Mouse (Mus musculus) inflammation-experienced regulatory T-cells, adult 6 months (primary cell): ENCODE measurements around the gene Senp3. TPM values are rescaled to one million over a fixed set of nuclear protein-coding genes. Genes with fewer than 3 reads are reported as not detected.
A peak's percentile ranks its signal among the peaks of the same experiment; 100 is the strongest.
"Not testable (repeated sequence)": the region's sequence is repeated elsewhere in the genome, so short reads cannot be mapped to it uniquely, and the experiment has no call there.

Experiments used
- ATAC-seq: one replicate; pipeline ENCODE4 v1.8.0; 2017
- polyA plus RNA-seq, 3 experiments: library from polyadenylated mRNA; unstranded; fragments of 100-300 nt; shearing (Covaris generic); gene quantifications; one replicate each; pipeline ENCODE4 v1.2.1; 2017

Gene Senp3
- polyA plus RNA-seq, 3 experiments from 2014 or later, result 21.8 to 38.0 (median 32.0) TPM

DNA sequence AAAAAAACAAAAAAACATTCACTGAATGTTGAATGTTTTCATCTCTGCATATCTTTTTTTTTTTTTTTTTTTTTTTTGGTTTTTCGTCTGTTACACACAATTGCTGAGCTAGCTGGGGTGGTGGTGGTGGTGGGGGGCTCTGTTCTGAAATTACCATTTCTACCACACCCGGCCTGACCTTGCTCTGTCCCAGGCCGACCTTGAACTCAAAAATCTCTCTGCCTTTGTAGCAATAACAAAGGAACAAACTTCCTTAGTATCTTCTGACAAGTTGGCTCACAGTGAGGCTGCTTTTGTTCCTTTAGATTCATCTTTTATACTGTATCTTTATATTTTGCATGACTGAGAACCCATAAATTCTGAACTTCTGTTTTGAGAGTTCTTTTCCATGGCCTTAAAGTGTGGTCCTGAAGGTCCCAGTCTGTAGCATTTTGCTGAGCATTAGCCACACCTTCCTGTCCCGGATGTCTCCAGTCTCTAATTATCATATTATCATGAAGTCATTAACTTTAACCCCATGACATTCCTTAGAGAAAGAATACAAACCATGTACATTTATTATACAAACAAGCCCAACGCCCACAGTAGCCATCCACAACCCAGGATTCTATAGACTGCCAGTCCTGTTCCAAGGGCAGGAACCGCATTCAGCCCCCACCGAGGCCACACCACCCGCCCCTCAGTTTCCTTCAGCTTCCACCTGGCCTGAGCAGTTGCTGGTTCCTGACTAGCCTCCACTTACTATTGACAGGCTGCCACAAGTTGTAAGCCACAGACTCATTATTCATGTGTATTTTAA lies 22.1 kb upstream of the Senp3 start:
- no peak for ATAC-seq

DNA sequence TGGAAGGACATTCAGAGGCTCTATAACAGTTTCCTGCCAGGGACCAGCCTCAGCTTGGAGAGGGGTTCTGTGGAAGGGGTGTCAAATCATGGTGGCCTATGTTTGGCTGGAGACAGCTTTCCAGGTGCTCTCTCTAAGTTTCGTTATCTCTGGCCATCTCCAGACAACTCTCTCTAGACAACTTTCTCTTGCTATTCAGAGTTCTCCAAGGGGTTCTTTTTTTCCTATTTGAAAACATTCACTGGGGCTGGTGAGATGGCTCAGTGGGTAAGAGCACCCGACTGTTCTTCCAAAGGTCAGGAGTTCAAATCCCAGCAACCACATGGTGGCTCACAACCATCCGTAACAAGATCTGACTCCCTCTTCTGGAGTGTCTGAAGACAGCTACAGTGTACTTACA lies 21.5 kb upstream of the Senp3 start:
- ATAC-seq, result not testable (repeated sequence)

GRCm38 (mm10) chr11:69702886-69703285 lies 21.0 kb upstream of the Senp3 start:
- not testable (repeated sequence) for ATAC-seq

GRCm38 (mm10) chr11:69699595-69699994 lies 17.7 kb upstream of the Senp3 start:
- no peak for ATAC-seq

DNA sequence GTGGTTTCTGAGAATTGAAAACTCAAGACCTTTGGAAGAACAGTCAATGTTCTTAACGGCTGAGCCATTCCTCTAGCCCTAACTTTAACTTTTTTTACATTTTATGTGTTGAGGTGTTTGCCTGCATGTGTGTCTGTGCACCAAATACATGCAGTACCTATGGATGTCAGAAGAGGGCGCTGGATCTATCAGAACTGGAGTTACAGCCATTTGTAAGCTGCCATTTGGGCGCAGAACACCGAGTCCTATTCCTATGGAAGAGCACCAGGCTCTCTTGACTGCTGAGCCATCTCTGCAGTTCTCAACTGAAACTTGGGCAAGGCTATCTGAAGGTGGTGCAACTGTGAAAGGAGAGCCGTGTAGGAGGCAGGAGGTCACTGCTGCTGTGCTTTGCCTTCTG lies 16.7 kb upstream of the Senp3 start:
- no peak for ATAC-seq

DNA sequence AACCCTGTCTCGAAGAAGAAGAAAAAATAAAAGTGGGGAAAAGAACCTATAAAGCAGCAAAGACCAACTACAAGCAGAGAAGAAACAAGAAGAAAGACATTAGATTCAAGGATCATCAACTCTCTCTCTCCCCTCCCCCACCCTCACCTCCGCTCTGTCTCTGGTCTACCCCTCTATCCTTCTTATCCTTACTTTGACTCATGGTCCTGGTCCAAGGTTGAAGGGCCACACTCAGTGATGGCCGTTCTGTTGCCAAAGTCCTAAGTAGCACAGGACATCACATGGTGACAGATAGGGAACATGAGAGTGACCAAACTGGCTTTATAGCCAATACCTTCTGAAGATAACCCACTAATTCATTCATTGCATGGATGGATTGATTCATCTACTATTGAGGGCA lies 15.5 kb upstream of the Senp3 start:
- no peak for ATAC-seq

DNA sequence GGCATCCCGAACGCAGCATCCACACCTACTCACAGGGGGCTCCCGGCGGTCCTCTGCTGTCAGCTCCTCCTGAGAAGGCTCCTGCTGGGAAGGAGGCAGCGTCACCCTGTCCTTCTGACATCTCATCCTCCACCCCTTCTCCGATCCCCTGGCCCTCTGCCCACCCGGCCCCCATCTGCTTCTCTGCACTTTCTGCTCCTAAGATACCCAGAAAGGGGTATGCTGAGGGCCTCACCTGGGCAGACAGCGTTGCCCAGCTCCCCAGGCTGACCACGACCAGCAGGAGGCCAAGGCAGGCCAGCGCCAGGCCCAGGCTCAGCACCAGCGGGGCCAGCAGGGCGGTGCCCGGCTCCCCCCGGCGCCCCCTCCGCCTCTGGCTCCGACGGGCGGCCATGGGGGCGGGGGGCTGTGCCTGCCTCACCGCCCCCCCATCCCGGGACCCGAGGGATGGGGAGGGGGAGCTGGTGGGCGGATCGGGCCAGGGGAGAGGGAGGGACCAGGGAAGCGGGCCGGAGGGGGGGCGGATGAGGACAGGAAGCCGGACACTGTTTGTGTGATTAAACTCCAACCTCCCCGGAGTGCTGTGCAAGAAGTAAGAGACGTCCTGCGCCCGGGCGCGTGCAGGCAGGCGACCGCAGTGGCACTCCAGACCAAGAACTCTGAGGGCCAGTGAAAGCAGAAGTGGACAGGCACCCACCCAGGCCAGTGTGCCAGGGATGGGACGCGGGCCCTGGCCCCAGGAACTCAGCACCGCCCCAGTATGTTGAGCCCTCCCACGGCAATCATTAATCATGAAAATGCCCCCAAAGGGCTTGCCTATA lies 13.7 kb upstream of the Senp3 start, which contains the start of the genes Tnfsf12 and Tnfsfm13:
Tnfsf12 (minus strand) TSS at position 489 of the 821 bp plus-strand sequence.
Tnfsfm13 (minus strand) TSS at position 738 of the 821 bp plus-strand sequence.
- ATAC-seq, result no peak

DNA sequence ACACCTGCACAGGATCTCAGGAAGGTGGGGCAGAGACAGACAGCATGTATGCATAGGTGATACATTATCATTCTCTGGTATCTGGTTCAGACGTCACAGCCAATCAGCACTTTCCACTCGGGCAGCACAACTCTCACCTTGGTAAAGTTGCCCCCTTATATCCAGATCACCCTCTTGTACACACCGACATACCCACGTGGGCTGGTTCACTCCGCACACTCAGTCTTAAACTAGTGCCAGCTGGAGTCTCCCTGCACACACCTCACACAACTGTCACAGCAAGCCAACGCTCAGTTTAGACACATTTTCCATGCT lies 13.1 kb upstream of the Senp3 start:
- ATAC-seq, result no peak

GRCm38 (mm10) chr11:69693421-69693965 lies 11.6 kb upstream of the Senp3 start:
- ATAC-seq, result no peak

- ATAC-seq, result no peak
Observed at GRCm38 (mm10) chr11:69692863-69693262, 11.0 kb upstream of the Senp3 start.

GRCm38 (mm10) chr11:69692196-69692811 lies 10.4 kb upstream of the Senp3 start:
- ATAC-seq, result no peak

GRCm38 (mm10) chr11:69689891-69690290 lies 8.0 kb upstream of the Senp3 start:
- no peak for ATAC-seq

DNA sequence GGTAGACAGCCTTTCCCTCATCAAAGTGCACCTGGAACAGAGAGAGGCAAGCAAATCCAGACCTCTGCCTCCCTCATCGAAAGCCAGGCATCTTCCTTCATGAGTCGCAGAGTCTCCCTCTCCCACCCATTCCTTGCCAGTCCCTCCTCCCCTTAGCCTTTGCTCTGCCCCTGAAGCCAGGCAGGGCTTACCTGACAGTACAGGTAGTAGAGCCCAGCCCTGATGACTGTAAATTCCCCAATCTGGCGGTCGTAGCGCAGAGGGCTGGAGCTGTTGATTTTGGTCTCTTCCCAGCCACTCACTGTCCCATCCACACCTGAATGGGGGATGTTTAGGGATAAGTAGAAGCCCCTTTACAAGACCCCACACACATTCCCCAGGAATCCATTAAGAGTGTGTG lies 5.2 kb upstream of the Senp3 start:
- no peak for ATAC-seq

DNA sequence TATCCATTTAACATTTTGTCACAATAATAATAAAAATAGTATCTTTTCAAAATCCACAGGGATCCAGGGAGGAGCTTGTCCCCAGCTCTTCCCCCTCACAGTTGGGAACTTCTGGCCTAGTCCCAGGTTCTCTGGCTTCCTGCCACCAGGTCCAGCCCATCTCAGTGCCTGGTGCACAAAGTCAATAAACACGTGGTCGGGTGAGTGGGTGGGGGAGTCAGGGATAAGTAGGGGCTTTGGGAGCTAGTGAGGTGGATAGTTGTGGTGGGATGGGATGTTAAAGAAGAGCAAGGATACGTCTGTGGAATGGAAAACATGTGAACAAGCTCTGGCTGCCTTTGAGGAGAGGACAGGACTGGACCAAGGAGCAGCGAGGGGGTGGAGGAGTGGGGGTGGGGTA lies 4.5 kb upstream of the Senp3 start:
- no peak for ATAC-seq

DNA sequence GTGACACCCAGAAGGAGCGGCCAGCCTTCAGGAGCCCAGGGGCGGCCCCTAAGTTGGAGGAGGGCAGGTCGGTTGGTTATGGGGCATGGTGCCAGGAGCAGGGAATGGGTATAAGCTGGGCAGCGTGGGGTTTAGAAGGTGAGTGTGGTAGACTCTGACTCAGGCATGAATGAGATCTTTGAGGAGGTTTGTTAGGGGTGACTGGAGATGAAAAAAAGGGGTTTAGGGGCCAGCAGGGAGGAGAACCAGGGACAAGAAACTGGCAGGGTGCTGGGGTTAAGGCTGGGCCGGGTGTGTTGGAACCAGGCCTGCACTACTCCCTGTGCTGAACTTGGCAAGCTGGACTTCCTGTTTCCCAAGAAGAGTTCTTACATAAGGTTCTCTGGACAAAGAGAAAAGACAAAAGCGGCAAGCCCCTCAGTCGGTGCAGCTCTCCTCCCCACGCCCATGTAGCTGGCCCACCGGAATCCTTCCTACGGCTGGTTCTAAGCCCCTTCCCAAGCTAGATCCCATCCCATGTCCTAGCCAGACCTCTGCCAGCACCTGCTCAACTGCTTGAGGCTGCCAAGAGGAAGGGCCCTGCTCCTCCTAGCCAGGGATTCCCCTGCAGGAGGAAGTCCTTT lies 3.8 kb upstream of the Senp3 start, which contains the start of gene Tnfsf13:
Tnfsf13 (minus strand) TSS at position 259 of the 623 bp plus-strand sequence.
- ATAC-seq, result no peak

DNA sequence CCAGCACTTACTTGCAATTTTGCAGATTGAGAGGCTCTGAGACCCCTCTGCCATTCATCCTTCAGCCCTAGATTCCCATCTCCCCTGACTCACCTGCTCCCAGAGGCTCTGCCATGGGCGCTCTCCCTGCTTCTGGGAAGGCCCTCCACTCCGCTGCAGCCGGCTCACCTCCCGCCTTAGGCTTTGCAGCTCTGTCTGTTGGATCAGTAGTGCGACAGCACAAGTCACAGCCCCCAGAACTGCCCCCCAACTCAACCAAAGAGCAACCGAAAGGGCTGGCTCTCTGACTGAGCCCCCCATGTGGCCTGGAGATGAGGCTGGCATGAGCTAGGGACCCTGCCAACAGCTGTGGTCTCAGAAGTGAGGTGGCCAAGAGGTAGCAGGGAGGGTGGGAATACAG lies 3.1 kb upstream of the Senp3 start:
- no peak for ATAC-seq

- no peak for ATAC-seq
Observed at GRCm38 (mm10) chr11:69684128-69684745, 2.4 kb upstream of the Senp3 start.

- no peak for ATAC-seq
Observed at GRCm38 (mm10) chr11:69683576-69683975, 1.7 kb upstream of the Senp3 start.

DNA sequence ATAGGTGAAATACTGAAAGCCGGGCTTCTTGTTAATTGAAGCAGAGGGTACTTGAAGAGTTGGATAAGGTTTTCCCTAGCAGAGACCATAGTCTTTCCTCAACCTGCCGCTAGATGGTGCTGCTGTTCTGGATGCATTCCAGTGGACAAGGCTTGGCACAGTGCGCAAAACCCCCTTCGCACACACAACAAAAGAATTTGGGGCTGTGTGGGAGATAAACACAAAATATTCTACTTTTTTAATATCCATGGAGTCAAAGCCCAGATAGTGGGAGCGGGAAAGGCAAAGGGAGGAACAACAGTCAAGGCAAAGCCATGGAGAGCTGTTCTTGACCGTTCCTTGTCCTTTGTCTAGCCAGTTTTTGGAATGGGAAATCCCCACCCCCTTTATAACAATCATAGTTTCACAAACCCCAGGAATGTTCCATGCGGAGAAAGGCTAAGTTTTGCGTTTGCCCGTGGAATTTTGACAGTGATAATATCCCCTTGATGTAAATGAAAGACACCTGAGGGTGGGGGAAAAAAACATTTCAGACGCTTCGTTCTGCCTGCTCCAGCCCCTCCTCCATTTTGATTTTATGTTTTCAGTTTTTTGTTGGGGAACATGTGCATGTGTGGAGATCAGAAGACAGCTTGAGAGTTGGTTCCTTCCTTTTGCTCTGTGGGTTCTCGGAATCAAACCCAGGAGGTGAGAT lies 1.1 kb upstream of the Senp3 start:
- ATAC-seq, result no peak

- peak; percentile 2 for ATAC-seq
Observed at GRCm38 (mm10) chr11:69682209-69682839, 440 bp upstream of the Senp3 start.
